Mouse (Mus musculus) urinary bladder, postnatal 25 days (tissue): Measurements from ENCODE around the gene Cables2.
A peak's percentile ranks its signal among the peaks of the same experiment; 100 is the strongest.

ENCODE experiments used
- DNase-seq: peaks from one replicate; pipeline ENCODE4 v3.0.0; 2022; ENCODE audit warnings: low spot score

Gene Cables2

GRCm38 (mm10) chr2:180255701-180256100 is 17.6 kb downstream of the Cables2 start:
- DNase-seq, result no peak

GRCm38 (mm10) chr2:180254436-180255209 is 18.7 kb downstream of the Cables2 start:
- DNase-seq, result no peak

- DNase-seq, result no peak
Observed at GRCm38 (mm10) chr2:180251838-180252237, 21.5 kb downstream of the Cables2 start.

- peak; percentile 83 for DNase-seq
Observed at GRCm38 (mm10) chr2:180250930-180251611, 22.2 kb downstream of the Cables2 start.

- no peak for DNase-seq
Observed at GRCm38 (mm10) chr2:180248947-180249660, 24.2 kb downstream of the Cables2 start.

- no peak for DNase-seq
Observed at GRCm38 (mm10) chr2:180247916-180248315, 25.4 kb downstream of the Cables2 start.

- DNase-seq, result no peak
Observed at GRCm38 (mm10) chr2:180243108-180243507, 30.2 kb downstream of the Cables2 start.

GRCm38 (mm10) chr2:180238591-180238990 is 34.7 kb downstream of the Cables2 start:
- no peak for DNase-seq

- no peak for DNase-seq
Observed at GRCm38 (mm10) chr2:180237601-180238345, 35.5 kb downstream of the Cables2 start.

GRCm38 (mm10) chr2:180236930-180237329 is 36.4 kb downstream of the Cables2 start:
- no peak for DNase-seq

GRCm38 (mm10) chr2:180236500-180236899 is 36.8 kb downstream of the Cables2 start:
- no peak for DNase-seq

- no peak for DNase-seq
Observed at GRCm38 (mm10) chr2:180235788-180236187, 37.5 kb downstream of the Cables2 start.

- DNase-seq, result no peak
Observed at GRCm38 (mm10) chr2:180234980-180235379, 38.3 kb downstream of the Cables2 start.

GRCm38 (mm10) chr2:180234353-180234752 is 38.9 kb downstream of the Cables2 start:
- no peak for DNase-seq

GRCm38 (mm10) chr2:180233101-180233904 is 40.0 kb downstream of the Cables2 start:
- DNase-seq, result no peak

GRCm38 (mm10) chr2:180230482-180230881 is 42.8 kb downstream of the Cables2 start:
- DNase-seq, result no peak

GRCm38 (mm10) chr2:180229129-180229528 is 44.2 kb downstream of the Cables2 start:
- no peak for DNase-seq

- no peak for DNase-seq
Observed at GRCm38 (mm10) chr2:180228592-180228991, 44.7 kb downstream of the Cables2 start.

- DNase-seq, result no peak
Observed at GRCm38 (mm10) chr2:180228060-180228458, 45.2 kb downstream of the Cables2 start.

GRCm38 (mm10) chr2:180227262-180228059 is 45.8 kb downstream of the Cables2 start:
- DNase-seq, result peak; percentile 55
